Mouse (Mus musculus) adrenal gland (tissue): ENCODE data around the gene Gdi2.
"Not testable (repeated sequence)": the region's sequence is repeated elsewhere in the genome, so short reads cannot be mapped to it uniquely, and the experiment has no call there.

ENCODE experiments used
- intact Hi-C: fragments of 180-260 bp; cut with DNase I; formaldehyde crosslinking; loops from one replicate; pipeline ENCODE4 v1.15.1; 2025
- long read RNA-seq, 2 experiments: library from polyadenylated mRNA; unstranded; transcript quantifications; one replicate each; pipeline ENCODE4 v2.0.0; 2020; ENCODE audit warnings: borderline replicate concordance in 1 of 2; ENCODE audit not compliant: insufficient replicate concordance in 1 of 2

Gene Gdi2
- long read RNA-seq, experiment 1, full-length matches to known transcripts: 223 of 240 reads
- long read RNA-seq, experiment 1, partial matches to known transcripts: 14 of 240 reads
- long read RNA-seq, experiment 1, other reads (novel, unspliced or antisense): 3 of 240 reads
- long read RNA-seq, experiment 2, full-length matches to known transcripts: 202 of 229 reads
- long read RNA-seq, experiment 2, partial matches to known transcripts: 13 of 229 reads
- long read RNA-seq, experiment 2, other reads (novel, unspliced or antisense): 14 of 229 reads

- intact Hi-C loops: loop anchor here (5.0 kb wide), 1 partner anchor 75 kb away; the partner anchor contains the start of gene Fam208b
Observed at GRCm38 (mm10) chr13:3537594-3538222, at the start of gene Gdi2. TSS of gene Gdi2 (plus strand) at chr13:3538063.

DNA sequence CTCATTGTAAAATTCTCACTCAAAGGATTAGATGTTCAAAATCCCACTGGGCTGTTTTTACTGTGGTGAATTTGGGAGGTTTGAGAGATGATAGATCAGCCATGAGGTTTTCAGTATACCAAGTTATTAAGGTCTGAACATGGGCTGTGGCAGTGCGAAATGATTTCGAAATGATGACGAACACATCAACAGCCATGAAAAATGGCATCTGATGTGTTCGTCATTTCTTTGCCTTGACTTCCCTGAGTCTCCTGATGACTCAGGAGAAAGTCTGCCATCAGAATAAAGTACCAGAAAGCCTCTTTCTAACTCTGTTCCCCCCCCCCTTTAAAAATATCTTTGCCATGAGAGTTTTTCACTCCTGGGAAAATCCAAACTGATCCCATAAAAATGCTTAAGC is 42.3 kb upstream of the Gdi2 start:
- intact Hi-C loops: no loop called here

DNA sequence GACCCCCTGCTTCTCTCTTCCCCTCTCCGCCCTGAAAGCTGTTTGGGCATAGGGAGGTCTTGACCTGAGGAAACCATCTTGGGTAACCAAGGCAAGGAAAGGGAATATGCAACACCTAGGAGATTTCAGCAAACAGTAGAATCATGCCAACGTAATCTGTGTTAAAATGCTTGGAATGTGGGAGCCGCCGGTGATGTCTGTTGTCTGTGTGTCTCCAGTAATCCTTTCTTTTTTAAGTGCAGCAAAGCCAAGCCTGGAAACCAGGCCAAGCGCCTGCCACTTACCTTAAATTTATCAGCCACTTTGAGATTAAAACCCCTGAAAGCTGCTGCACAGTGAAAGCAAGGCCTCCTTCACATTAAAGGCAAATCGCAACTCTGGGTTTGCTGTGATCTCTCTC is 36.8 kb upstream of the Gdi2 start:
- intact Hi-C loops: not testable (repeated sequence)

GRCm38 (mm10) chr13:3515351-3515750 is 22.5 kb upstream of the Gdi2 start:
- intact Hi-C loops: loop anchor here (5.0 kb wide), 1 partner anchor 108 kb away; no protein-coding TSS in a partner anchor

- intact Hi-C loops: loop anchor here (5.0 kb wide), 1 partner anchor 112 kb away; no protein-coding TSS in a partner anchor
Observed at GRCm38 (mm10) chr13:3519357-3519756, 18.5 kb upstream of the Gdi2 start.

DNA sequence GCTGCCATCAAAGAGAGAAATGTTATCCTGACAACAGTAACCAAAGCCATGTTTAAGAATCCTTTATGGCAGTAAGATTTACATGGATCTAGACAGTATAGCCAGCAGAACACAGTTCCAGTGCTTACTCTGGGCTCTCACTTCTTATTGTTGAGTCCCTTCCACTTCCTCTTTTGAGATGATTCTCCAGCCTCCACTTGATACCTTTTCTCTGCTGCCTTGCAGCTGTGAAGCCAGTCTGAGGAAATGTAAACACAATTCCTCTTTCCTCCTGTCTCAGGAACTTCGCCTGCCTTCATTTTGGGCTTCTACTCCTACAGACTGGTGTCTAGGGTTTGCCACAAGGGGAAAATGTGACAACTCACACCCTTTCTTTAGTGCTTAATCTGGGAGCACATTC is 17.9 kb upstream of the Gdi2 start:
- intact Hi-C loops: loop anchor here (5.0 kb wide), 1 partner anchor 113 kb away; no protein-coding TSS in a partner anchor

DNA sequence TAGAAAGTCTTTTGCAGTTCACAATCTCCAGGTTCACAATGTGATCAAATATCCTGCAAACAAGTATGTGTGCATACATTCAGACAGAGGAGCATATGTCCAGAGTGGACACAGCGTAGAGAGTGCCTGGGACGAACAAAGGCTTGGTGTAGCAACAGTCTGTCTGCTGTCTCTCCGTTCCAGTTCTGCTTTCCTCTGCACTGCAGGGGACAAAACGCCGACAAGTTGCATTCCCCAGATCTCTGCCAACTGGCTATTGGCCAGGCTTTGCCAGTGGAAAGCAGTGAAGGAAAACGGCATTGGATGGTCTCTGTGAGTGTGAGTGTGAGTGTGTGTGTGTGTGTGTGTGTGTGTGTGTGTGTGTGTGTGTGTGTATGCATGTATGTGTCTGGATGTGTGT is 14.4 kb upstream of the Gdi2 start:
- intact Hi-C loops: no loop called here

DNA sequence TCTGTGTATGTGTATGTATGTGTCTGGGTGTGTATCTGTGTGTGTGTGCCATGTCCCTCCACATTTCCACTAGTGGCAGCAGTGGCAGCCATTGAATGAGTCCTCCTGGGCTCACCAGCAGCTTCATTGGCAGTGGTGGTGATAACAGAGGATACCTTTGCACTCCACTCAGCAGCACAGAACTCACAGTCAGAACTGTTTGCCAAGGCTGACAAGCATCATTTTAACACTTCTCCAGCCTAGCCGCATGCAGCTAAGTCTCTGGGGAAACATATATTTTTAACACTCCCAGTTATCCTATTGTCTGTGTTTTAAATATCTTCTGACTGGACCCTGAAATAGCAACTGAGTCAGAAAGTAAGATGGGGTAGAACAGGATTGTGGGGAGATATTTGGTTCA is 13.9 kb upstream of the Gdi2 start:
- intact Hi-C loops: no loop called here

DNA sequence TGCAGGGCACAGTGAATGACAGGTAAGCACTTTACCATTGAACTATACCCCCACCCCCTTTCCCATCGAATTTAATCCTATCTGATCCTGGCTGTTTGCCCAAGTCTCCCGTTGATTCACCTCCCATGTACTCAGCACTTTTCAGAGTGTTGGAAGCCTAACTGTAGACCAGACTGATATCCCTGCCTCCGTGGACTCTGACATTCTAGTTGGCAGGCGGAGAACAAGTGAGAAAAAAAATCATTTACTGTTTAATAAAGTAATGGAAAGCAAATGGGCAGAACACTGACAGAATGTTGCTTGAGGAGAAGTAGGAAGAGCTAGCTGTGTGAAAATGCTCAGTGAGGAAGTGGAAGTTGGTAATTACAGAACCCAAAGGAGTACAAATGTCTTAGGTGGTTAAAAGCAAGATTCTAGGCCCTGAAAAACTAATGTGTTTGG is 12.2 kb upstream of the Gdi2 start:
- intact Hi-C loops: no loop called here

- intact Hi-C loops: no loop called here
Observed at GRCm38 (mm10) chr13:3526328-3526727, 11.5 kb upstream of the Gdi2 start.

GRCm38 (mm10) chr13:3530451-3530850 is 7.4 kb upstream of the Gdi2 start:
- intact Hi-C loops: no loop called here

GRCm38 (mm10) chr13:3531176-3531575 is 6.7 kb upstream of the Gdi2 start:
- intact Hi-C loops: not testable (repeated sequence)

GRCm38 (mm10) chr13:3531692-3532320 is 6.1 kb upstream of the Gdi2 start:
- intact Hi-C loops: no loop called here

DNA sequence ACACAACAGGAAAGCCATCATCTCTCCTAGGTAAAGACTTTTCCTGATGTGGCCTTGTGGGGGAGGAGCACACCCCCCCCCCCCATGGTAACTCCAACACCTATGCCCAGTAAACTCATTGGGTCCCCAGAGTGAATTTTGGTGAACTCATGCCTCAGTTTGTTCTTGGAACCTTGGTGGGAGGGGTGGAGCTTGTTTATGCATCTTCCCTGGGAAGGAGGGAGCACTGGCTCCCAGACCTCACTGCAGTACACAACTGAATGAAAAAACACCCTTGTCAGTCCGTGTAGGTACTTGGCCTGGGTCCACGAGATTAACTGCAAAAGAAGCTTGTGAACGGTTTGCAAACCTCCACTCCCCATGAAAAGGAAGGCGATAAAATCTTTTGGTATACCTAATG is 5.4 kb upstream of the Gdi2 start:
- intact Hi-C loops: no loop called here

DNA sequence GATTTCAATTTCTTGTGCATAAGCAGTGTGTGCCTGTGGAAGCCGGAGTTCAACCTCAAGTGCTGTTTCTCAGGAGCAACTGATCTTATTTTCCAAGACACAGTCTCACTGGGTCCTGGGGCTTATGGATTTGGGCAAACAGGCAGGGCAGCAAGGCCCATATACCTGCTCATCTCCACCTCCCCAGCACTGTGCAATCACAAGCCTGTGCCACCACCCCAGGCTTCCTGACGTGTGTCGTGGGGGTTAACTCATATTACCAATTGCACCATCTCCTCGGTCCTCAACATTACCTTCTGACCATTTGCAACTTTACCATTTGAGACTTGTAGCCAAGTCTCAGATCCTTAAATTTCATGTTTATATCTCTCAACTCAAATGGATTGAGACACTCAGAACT is 3.7 kb upstream of the Gdi2 start:
- intact Hi-C loops: no loop called here

- intact Hi-C loops: loop anchor here (5.0 kb wide), 1 partner anchor 74 kb away; the partner anchor contains the start of gene Fam208b
Observed at GRCm38 (mm10) chr13:3538223-3538968, 533 bp downstream of the Gdi2 start.

GRCm38 (mm10) chr13:3538969-3539562 is 1.2 kb downstream of the Gdi2 start:
- intact Hi-C loops: loop anchor here (5.0 kb wide), 1 partner anchor 73 kb away; the partner anchor contains the start of gene Fam208b

- intact Hi-C loops: loop anchor here (5.0 kb wide), 1 partner anchor 112 kb away; no protein-coding TSS in a partner anchor
Observed at GRCm38 (mm10) chr13:3540166-3540565, 2.3 kb downstream of the Gdi2 start.

- intact Hi-C loops: loop anchor here (5.0 kb wide), 1 partner anchor 111 kb away; no protein-coding TSS in a partner anchor
Observed at GRCm38 (mm10) chr13:3541159-3541782, 3.4 kb downstream of the Gdi2 start.
